Mouse (Mus musculus): ENCODE measurements around the gene Elp6. TPM values are rescaled to one million over a fixed set of nuclear protein-coding genes. Genes with fewer than 3 reads are reported as not detected.

Elp6 gene
- polyA plus RNA-seq (2021; fragmentation: Nextera tagmentation): 18.0 and 18.5 TPM in 2 replicates
- long read RNA-seq, experiment 1, transcript Elp6-205 (7 exons, 1,304 nt): major isoform, 30 of 34 reads
- long read RNA-seq, experiment 1, partial matches to known transcripts: 2 of 34 reads
- long read RNA-seq, experiment 1, other reads (novel, unspliced or antisense): 2 of 34 reads
- long read RNA-seq, experiment 2, transcript Elp6-205 (7 exons, 1,304 nt): major isoform, 67 of 77 reads
- long read RNA-seq, experiment 2, partial matches to known transcripts: 1 of 77 reads
- long read RNA-seq, experiment 2, other reads (novel, unspliced or antisense): 9 of 77 reads

DNA sequence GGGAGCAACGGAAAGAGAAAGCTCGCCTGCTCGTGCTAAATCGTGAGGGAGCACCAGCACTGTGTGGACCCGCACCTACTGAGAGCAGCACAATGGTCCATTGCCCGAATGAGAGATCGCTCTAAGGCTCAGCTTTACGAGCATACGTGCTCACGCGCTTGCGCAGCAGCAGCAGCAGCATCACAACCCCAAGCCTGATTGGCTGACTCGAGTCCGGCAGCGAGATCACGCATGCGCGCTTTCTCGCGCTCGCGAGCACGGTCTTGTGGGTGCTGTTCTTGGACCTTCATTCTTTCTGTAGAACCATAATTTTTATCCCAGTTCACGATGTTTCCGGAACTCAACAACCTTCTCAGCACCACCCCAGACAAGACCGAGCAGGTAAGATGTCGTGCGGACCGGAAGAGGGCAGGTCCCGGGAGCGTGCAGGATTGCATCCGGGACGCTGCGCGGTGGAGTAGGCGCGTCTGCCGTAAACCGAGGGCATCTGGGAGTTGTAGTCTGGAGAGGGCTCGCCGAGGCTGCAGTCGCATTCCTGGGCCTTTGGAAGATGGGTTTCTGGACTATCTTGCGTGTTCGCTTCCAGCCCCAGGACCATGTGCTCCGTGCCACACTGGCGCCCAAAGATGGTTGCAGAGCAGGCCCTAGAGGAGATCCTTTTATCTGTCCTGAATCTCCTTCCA lies at the start of gene Elp6:
TSS of gene Elp6 (plus strand) at position 205 of the 683 bp plus-strand sequence.

DNA sequence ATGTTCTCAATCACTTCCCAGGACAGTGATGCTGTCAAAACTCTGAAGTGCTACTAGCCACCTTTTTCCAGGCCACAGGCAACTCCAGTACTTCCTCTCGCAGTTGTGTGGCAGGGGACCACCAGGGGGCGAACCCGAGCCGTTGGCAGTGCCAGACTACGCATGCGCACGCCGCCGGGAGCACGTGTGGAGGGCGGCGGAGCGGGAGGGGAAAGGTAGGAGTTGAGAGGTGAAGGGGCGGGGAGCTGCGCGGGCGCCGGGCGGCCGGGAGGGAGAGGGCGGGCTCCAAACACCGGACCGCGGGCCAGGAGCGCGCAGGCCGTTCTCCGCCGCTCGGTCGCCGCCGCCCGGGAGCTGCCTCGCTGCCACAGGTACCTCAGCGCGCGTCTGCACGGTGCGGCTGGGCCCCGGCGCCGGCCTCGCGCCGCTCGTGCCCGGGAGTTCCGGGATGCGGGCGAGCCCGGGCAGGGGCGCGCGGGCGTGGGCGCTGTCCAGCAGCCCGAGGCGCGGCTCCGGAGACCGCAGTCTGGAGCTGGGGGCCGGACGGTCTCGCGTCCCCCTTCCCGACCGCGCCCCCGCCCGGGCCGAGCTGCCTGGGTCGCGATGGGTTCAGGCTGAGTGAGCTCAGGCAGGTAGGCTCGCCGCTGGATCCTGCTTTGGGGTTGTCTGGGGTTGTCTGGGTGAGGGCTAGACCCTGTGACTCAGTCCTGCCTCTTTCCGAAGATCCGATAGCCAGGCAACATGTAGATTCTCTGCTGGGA lies 28.3 kb downstream of the Elp6 start, which contains the start of gene Scap:
TSS of gene Scap (plus strand) at position 154 of the 761 bp plus-strand sequence.

Small RNAs within 50 kb of the gene (microRNA-seq; reads per million reads assigned to microRNA genes)
- gene Mir6236: 19.3 reads per million, percentile 41 among the genes with 10 or more reads in this experiment

Other genes with a start within 250 kb of the Elp6 start
- 22.6 and 24.2 TPM in 2 replicates for gene Smarcc1, start 187.5 kb upstream of the Elp6 start, polyA plus RNA-seq (2021; fragmentation: Nextera tagmentation)
- gene Dhx30, start 187.3 kb upstream of the Elp6 start, polyA plus RNA-seq (2021; fragmentation: Nextera tagmentation): 109 and 137 TPM in 2 replicates
- 52.3 and 60.3 TPM in 2 replicates for gene Cspg5, start 61.4 kb upstream of the Elp6 start, polyA plus RNA-seq (2021; fragmentation: Nextera tagmentation)
- gene Scap, start 28.1 kb downstream of the Elp6 start, polyA plus RNA-seq (2021; fragmentation: Nextera tagmentation): 31.7 and 33.5 TPM in 2 replicates
- 9.3 and 9.8 TPM in 2 replicates for gene Ptpn23, start 103.0 kb downstream of the Elp6 start, polyA plus RNA-seq (2021; fragmentation: Nextera tagmentation)
- not detected in 2 replicates for gene Ngp, start 114.6 kb downstream of the Elp6 start, polyA plus RNA-seq (2021; fragmentation: Nextera tagmentation)
- gene Klhl18, start 171.5 kb downstream of the Elp6 start, polyA plus RNA-seq (2021; fragmentation: Nextera tagmentation): 5.6 and 6.0 TPM in 2 replicates
- gene Kif9, start 171.8 kb downstream of the Elp6 start, polyA plus RNA-seq (2021; fragmentation: Nextera tagmentation): 2.5 and 3.2 TPM in 2 replicates
- 8.0 TPM in 2 replicates for gene Setd2, start 227.4 kb downstream of the Elp6 start, polyA plus RNA-seq (2021; fragmentation: Nextera tagmentation)